Mouse (Mus musculus) spleen, postnatal 0 days (tissue): ENCODE results near the gene Psmd5. TPM values are rescaled to one million over a fixed set of nuclear protein-coding genes. Genes with fewer than 3 reads are reported as not detected.

ENCODE experiments used
- polyA plus RNA-seq: library from polyadenylated mRNA; unstranded; fragments of >200 nt; fragmentation: Nextera tagmentation; extraction: Ambion mirVana; gene quantifications from 2 replicates; pipeline ENCODE4 v1.2.1, GENCODE M21; 2015

Gene Psmd5
- 70.9 and 75.4 TPM in 2 replicates for polyA plus RNA-seq

DNA sequence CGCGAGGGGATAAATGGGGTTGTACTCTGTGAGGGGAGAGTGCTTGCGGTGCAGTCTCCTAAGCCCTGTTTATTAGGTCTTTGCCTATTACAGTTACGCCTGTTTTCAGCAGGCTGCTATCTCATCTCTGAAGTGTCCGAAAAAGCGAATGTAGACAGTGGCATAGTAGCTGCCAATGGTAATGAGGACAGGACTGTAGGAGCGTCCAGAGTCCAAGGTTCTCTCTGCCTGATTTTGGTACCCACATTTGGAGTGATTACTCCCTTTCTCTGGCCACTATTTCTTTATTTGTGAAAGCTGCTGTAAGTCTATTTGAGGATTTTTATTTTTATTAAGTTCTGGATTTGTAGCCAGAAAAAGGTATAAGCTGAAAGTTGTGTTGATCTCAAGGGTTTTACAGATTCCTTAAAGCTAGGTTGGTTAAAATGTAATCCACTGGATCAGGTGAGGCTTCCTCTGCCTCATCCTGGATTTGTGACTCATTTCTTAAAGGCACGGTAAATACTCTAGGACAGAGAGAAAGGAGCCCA, at the start of gene Psmd5:
Gene Psmd5 (minus strand): TSS at position 153 of the 530 bp plus-strand sequence.

DNA sequence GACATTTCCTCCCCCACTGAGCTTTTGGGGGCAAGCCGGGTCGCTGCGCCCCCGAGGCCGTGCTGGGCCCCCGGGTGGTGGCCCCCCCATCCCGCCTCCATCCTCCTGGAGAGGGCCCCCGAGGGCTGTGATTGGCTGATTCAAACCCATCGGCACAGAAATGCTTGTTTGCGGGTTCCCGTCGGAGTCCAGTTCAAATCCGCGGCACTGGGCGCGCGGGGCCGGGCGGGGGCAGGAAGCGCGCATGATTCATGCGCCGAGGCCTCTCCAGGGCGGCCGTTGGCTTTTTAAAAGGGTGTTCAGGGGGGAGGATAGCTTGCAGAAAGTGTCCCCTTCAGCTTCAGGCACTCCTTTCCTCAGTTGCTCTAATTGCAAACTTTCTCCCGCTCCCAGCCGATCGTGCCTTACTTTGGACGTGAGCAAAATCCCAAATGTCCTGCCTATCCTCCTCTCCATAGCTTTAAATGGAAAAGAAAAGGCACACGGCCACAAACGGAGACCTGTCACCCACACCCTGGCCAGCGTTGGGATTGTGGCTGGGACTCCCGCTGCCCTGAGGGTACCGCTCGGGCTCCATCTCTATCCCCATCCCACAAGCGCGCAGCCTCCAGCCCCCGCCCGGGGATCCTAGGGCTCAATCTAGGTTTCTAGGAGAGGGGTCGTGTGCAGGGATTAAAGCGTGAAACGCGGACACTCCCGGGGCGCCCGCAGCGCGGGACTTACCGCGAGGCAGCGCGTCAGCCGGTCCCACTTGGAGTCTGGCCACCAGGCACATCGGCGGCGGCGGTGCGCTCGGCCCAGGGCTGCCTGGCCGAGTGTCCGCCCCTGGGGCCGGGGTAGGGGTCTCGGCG, 38.7 kb upstream of the Psmd5 start, which contains the start of gene Phf19:
Gene Phf19 (minus strand): TSS at position 809 of the 851 bp plus-strand sequence.

DNA sequence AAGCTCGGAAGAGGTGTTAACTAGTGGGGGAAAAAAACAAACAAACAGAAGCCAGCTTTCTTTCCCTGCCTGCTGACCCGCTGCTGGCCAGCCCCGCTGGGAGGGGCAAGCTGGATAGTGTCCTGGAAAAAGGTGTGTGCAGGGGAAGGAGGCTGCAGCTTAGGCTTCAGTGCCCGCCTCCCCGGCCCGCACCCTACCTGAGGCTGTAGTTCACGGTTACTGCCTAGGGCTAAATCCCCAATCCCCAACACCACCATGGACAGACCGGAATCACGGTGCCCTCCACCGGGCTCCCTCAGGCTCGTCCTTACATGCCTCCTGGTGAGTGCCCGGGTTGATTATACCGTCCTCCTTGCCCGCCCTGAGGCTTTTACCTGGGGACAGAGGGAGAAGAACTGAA, 497 bp downstream of the Psmd5 start, which contains the start of gene Cutal:
Gene Cutal (plus strand): TSS at position 126 of the 400 bp plus-strand sequence.

DNA sequence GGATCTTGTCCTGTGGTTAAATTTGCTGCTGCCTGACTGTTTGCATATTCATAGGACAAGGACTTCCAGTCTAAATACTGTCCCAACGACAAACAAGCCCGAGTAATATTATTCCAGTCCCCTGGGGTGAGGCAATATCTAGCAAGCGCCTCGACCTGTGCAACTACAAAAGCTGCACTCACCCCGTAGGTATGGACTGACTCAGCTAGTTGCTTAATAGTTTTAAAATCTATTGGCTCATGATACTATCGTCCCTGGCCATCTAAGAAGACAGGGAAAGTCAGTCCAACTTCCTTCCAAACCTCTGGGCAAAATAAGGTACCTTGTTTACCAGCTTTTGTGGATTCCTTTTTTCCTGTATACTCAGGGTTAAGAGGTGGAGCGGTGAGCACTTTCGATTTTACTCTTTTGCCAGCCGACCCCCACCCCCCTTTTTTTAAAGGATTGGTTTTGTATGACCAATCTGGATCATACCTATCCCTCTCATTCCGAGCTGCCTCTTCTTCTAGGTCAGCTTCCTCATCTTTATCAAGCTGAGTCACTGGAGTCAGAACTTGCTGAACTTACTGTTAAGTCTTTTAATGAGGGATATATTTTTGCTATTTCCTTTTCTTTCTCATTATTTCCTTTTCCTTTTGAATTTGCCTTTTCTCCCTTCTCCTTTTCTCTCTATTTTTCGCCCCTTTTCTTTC, 41.9 kb downstream of the Psmd5 start, which contains the start of gene Gm34653:
Gene Gm34653 (plus strand): TSS at position 242 of the 692 bp plus-strand sequence.

DNA sequence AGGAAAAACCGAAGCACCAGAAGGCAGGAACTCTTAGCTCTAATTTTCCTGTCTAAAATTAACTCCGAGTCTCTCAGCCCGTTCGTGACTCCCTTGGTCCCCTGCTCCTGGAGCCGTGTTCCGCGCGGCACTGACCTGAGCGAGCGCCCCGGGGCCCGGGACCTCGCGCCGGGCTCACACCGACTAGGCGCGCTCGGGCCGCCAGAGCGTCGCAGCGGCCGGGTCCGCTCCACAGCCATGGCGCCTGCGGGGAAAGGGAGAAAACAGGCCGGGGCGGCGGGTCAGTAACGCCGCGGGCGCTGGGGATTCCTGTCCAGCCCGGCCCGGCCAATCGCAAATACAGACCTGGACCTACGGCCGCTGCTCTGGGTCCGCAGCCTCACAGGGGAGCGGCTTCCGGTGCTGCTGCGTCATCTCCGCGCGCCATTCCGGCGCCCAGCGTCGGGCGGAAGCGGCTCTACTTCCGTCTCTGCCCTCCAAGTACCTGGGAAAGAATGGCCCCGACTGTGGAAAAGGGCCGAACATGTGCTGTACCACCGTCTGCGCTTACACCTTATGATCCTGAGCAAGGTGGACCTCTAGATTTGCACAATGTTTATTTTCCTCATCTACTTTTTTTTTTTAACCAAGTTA, 48.8 kb downstream of the Psmd5 start, which contains the start of gene Fbxw2:
Gene Fbxw2 (minus strand): TSS at position 485 of the 633 bp plus-strand sequence.

Other genes starting within 250 kb of the Psmd5 start
- gene Gapvd1, start 119.7 kb downstream of the Psmd5 start, polyA plus RNA-seq: 94.5 and 97.3 TPM in 2 replicates
- gene Hspa5, start 103.0 kb downstream of the Psmd5 start, polyA plus RNA-seq: 272 and 282 TPM in 2 replicates
- gene Rabepk, start 75.1 kb downstream of the Psmd5 start, polyA plus RNA-seq: 34.4 and 37.5 TPM in 2 replicates
- gene Fbxw2, start 48.7 kb downstream of the Psmd5 start, polyA plus RNA-seq: 84.0 and 84.6 TPM in 2 replicates
- gene Gm34653, start 42.0 kb downstream of the Psmd5 start, polyA plus RNA-seq: not detected in 2 replicates
- gene Cutal, start 572 bp downstream of the Psmd5 start, polyA plus RNA-seq: 0.11 and 0.19 TPM in 2 replicates
- gene Phf19, start 39.1 kb upstream of the Psmd5 start, polyA plus RNA-seq: 3.1 and 3.4 TPM in 2 replicates
- 5.5 and 6.4 TPM in 2 replicates for gene Traf1, start 86.8 kb upstream of the Psmd5 start, polyA plus RNA-seq
- 0.17 and 0.32 TPM in 2 replicates for gene Hc, start 186.5 kb upstream of the Psmd5 start, polyA plus RNA-seq
- 0.47 and 0.51 TPM in 2 replicates for gene AI182371, start 226.6 kb upstream of the Psmd5 start, polyA plus RNA-seq
- 21.1 and 24.2 TPM in 2 replicates for gene Cntrl, start 234.5 kb upstream of the Psmd5 start, polyA plus RNA-seq